Mouse (Mus musculus): ENCODE measurements around the gene Catsperd. TPM values are rescaled to one million over a fixed set of nuclear protein-coding genes. Genes with fewer than 3 reads are reported as not detected.

Catsperd gene
- polyA plus RNA-seq, 1 experiment from 2014 or later: 2.4 TPM

DNA sequence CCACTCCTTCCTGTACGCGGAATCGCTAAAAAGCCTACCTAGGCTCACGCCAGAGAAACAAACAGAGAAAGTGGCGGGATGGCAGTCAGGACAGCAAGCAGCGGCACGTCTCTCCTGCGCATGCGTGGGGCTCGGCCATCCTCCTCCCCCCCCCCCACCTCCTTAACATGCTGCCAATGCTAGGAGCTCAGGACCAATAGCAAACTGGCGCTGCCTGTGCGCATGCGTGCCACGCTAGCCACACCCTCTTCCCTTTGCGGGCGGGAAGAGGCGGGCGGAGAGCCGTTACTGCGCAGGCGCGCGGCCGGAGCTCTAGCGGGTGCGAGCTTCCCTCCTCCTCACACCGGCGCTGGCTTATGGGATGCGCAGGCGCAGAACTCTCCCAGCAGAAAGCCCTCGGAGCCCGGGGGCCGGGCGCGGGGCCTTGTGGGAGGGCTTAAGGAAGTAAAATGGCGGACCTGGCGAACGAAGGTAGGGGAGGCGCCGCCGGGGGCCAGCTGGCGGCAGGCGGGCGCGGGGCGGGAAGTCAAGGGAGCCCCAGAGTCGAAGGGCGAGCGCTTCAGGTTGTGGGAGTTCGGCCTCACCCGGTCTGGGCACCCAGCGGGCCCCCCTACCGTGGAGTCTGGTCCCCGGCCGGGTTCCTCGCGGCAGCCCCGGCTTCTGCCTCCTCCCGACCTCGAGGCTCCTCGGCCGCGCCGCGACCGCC is 45.2 kb downstream of the Catsperd start, which contains the start of gene Ranbp3:
Gene Ranbp3, plus strand, starts transcription at position 354 of the 706 bp plus-strand sequence.
- Histone ChIP-seq H3K4me3 (peak within 1 kb of the TSS; percentile 99), H3K9me3 (no peaks in the 10 kb centered on the region), H3K27ac (peak within 1 kb of the TSS; percentile 91), H3K4me2 (peak within 1 kb of the TSS; percentile 82), H3K4me1 (replicated peaks) (peaks cover 46% of the 10 kb centered on the region), H3K36me3 (peaks cover 19% of the 10 kb centered on the region), H3K27me3 (peaks cover 6% of the 10 kb centered on the region), H3K9ac (peak within 1 kb of the TSS; percentile 98)
- WGBS: under 1% methylated on average over 56 of the region's 66 CpGs
- peak; percentile 91 for ATAC-seq (ENCODE audit: low FRiP score)

DNA sequence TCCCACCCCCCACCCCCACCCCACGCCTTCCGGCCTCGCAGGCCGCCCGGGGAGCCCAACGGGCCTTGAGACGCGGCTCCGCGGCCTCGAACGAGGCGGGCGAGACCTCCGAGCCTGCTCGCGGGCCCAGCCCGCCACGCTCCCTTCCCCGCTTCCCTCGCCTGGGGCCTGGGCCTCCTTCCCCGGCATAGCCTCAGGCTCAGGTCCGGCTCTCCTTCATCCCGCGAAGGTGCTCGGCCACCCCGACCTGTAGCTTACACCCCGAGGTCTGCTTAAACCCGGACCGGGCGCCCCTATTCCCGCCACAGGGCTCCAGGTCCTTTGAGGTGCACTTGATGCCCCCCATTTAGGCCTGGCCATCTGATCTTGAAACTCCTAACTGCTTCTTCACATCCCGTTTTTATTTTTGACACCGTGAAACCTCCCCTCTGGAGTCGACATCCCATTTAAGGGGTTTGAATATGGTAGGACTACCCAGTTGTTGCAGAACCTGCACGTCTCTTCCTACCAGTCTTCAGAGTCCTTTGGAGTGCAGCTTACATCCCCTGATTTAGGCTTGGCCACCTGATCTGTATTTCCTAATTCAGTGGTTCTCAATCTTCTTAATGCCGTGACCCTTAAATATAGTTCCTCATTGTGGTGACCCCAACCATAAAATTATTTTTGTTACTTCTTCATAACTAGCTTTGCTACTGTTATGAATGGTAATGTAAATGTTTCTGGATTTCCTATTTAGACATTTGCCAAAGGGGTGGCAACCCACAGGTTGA is 45.9 kb downstream of the Catsperd start:
- no peak for ATAC-seq (ENCODE audit: low FRiP score)
- no peaks in the 10 kb centered on the region for H3K9me3 ChIP-seq
- WGBS: 2% methylated on average over 37 of the region's 37 CpGs

DNA sequence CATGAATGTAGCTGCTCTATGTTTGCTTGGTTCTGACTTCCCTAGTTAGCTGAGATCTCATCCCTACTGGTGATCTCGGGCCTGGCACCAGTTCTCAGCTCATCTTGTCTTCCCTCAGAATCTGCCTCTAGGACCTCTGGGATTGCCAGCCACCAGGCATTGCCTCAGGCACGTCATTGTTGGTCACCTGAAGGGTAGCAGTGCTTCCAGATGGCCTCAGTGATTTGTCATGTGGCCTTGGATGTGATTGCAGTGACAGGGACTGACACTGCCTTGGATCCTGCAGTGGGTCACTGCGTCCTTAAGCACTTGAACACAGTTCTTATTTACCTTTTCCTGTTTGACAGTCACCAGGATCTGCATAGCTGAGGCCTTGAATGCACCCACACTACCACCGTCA is 53.8 kb downstream of the Catsperd start:
- no peak for ATAC-seq (ENCODE audit: low FRiP score)
- Histone ChIP-seq H3K4me2 (no peak overlapping the region), H3K36me3 (peaks cover 74% of the 10 kb centered on the region), H3K27me3 (no peaks in the 10 kb centered on the region), H3K9ac (no peak overlapping the region), H3K27ac (no peak overlapping the region), H3K4me1 (replicated peaks) (peaks cover 37% of the 10 kb centered on the region), H3K4me3 (no peak overlapping the region), H3K9me3 (no peaks in the 10 kb centered on the region)
- whole genome bisulfite sequencing: 82% methylated on average over 4 of the region's 4 CpGs

More for the DNA sequence above, 45.9 kb downstream of the Catsperd start:
- Histone ChIP-seq H3K9ac (peak overlapping the region; percentile 98), H3K4me3 (peak overlapping the region; percentile 99), H3K36me3 (peaks cover 22% of the 10 kb centered on the region), H3K4me1 (replicated peaks) (peaks cover 40% of the 10 kb centered on the region), H3K27me3 (no peaks in the 10 kb centered on the region), H3K27ac (peak overlapping the region; percentile 91), H3K4me2 (peak overlapping the region; percentile 82)

DNA sequence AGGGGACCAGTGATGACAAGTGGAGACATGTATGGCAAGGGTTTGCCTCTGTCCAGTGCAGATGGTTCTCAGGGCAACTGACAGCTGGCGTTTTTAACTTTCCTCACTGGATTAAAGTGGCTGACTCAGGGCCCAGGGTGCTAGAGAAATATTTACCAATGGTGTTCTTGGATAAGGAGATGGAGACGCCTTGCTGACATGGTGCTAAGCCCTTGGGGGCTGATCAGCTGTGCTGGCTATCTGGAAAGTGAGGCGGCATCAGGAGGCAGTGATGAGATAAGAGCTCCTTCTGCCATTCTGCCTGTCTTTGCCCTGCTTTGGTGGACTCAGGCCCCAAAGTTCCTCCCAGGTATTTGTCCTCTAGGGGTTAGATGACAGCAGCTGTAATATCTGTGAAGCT is 54.9 kb downstream of the Catsperd start:
- Histone ChIP-seq H3K9ac (0 out of 2 replicates have a peak overlapping the region, but pooled peaks have one; percentile 26), H3K4me1 (replicated peaks) (peaks cover 29% of the 10 kb centered on the region), H3K4me2 (no peak overlapping the region), H3K9me3 (no peaks in the 10 kb centered on the region), H3K27me3 (no peaks in the 10 kb centered on the region), H3K36me3 (peaks cover 75% of the 10 kb centered on the region), H3K4me3 (no peak overlapping the region), H3K27ac (no peak overlapping the region)
- WGBS: 80% methylated on average over 3 of the region's 3 CpGs
- ATAC-seq (ENCODE audit: low FRiP score): no peak

DNA sequence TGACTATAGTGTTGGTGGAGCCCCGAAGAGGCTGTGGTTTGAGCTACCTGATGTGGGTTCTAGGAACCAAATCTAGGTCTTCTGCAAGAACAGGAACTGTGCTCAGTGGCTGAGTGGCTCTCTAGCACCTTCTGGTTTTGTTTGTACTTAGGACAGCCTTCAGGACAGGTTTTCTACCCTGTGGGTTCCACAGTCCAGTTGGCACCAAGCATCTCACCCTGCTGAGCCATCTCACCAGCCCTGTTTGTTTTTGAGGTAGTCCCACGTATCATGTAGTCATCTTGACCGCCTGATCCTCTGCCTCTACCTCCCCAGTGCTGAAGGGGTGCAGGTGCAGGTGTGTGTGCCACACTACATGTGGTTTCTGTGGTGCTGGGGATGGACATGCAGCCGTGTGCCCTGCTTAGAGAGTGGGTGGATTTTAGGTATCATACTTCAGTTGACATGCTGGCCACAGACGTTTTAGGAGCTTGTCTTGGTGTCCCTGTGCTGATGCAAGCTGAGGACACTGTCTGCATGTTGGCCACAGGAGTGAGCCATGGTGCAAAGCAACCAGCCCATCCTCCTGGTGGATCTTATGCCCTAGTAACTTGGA is 55.7 kb downstream of the Catsperd start:
- no peak overlapping the region for H3K4me3 ChIP-seq
- H3K4me1 ChIP-seq (replicated peaks): peaks cover 29% of the 10 kb centered on the region
- H3K27me3 ChIP-seq: no peaks in the 10 kb centered on the region
- H3K36me3 ChIP-seq: peaks cover 78% of the 10 kb centered on the region
- peak overlapping the region; percentile 29; the same call in 1 of the 2 replicates for H3K9ac ChIP-seq
- WGBS: 89% methylated on average over 5 of the region's 5 CpGs
- H3K4me2 ChIP-seq: no peak overlapping the region
- H3K27ac ChIP-seq: no peak overlapping the region
- no peak for ATAC-seq (ENCODE audit: low FRiP score)
- H3K9me3 ChIP-seq: no peaks in the 10 kb centered on the region

DNA sequence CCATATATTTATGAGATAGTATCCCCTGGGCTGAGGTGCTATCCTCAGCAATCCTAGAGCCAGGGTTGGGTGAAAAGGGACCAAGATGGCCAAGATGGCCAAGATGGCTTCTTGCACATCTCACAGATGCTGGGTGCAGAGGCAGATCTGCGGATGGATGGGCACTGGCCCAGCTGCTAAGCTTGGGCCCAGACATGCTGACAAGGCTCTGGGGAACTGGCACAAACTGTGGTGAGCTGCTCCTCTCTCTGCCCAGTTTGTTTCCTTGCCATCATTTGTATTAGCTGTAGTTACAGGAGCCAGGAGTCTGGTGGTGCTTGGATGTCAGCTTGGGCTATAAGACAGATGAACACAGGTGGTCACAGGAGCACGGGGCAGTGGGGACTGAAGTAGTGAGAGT is 56.7 kb downstream of the Catsperd start:
- ATAC-seq (ENCODE audit: low FRiP score): no peak
- Histone ChIP-seq H3K4me1 (replicated peaks) (peaks cover 29% of the 10 kb centered on the region), H3K4me2 (no peak overlapping the region), H3K27ac (no peak overlapping the region), H3K36me3 (peaks cover 77% of the 10 kb centered on the region), H3K27me3 (no peaks in the 10 kb centered on the region), H3K4me3 (no peak overlapping the region), H3K9ac (no peak overlapping the region), H3K9me3 (no peaks in the 10 kb centered on the region)
- 84% methylated on average over 2 of the region's 2 CpGs for WGBS

DNA sequence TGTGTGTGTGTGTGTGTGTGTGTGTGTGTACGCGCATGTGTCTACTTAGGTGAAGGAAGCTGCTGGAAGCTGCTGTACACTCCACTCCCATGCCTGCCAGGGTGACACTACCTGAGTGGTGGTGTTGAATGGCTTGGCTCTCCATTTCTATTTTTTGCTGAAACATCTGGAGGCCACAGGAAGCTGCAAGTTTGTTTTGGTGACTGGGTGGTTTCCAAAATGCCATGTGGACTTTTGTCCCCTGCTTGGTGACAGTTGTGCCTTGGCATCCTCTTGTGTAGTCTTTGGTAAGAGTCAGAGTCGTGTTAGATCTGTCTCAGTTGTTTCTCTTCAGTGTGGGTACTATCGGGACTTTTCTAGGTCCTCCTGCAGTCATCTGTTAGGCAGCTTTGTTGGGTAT is 58.9 kb downstream of the Catsperd start:
- 90% methylated on average over 4 of the region's 4 CpGs for WGBS
- ATAC-seq (ENCODE audit: low FRiP score): no peak

DNA sequence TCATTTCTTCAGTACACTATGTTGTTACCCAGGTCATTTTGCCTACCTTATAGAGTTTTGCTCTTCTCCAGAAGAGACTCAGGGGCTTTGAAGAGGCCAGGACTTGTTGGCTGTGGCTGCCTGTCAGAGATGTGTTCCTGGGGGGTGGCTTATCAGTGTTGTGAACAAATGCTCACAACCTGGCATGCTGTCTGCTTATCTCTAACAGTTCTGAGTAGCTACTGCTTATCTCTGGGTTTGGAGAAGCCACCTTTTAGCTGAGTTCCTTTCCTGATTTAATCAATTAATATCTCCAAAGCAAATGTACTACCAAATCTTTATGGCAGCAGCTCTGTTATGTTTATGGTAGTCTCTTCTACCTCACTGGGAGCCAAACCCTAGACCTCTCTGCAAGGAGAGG is 60.1 kb downstream of the Catsperd start:
- H3K36me3 ChIP-seq: peaks cover 78% of the 10 kb centered on the region
- no peak for ATAC-seq (ENCODE audit: low FRiP score)
- no peak overlapping the region for H3K4me2 ChIP-seq

More for the DNA sequence above, 58.9 kb downstream of the Catsperd start:
- peaks cover 79% of the 10 kb centered on the region for H3K36me3 ChIP-seq
- no peak overlapping the region for H3K9ac ChIP-seq
- H3K4me2 ChIP-seq: no peak overlapping the region
- peaks cover 37% of the 10 kb centered on the region for H3K4me1 ChIP-seq (replicated peaks)
- H3K27me3 ChIP-seq: no peaks in the 10 kb centered on the region
- no peaks in the 10 kb centered on the region for H3K9me3 ChIP-seq
- no peak overlapping the region for H3K27ac ChIP-seq
- no peak overlapping the region for H3K4me3 ChIP-seq

DNA sequence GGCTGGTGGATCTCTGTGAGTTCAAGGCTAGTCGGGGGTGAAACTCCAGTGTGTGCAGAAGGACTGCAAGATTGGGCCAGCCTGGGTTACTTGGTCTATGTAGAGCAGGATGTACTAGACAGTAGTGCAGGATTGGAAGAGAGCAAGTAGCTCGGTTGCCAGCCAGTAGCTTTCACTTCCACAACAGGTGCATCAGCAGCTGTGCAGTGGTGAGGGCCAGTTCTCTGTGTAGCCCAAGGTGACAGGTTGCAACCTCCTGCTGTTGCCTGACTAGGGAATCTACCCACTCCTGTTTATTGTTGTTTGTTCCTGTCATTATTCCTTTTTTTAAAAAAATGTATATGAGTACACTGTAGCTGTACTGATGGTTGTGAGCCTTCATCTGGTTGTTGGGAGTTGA is 60.7 kb downstream of the Catsperd start:
- H3K4me3 ChIP-seq: no peak overlapping the region
- peaks cover 34% of the 10 kb centered on the region for H3K4me1 ChIP-seq (replicated peaks)
- 94% methylated on average over 2 of the region's 2 CpGs for WGBS
- H3K27ac ChIP-seq: no peak overlapping the region
- no peaks in the 10 kb centered on the region for H3K27me3 ChIP-seq
- H3K36me3 ChIP-seq: peaks cover 79% of the 10 kb centered on the region
- ATAC-seq (ENCODE audit: low FRiP score): no peak
- H3K9ac ChIP-seq: no peak overlapping the region
- no peaks in the 10 kb centered on the region for H3K9me3 ChIP-seq
- H3K4me2 ChIP-seq: no peak overlapping the region

More for the DNA sequence above, 60.1 kb downstream of the Catsperd start:
- no peak overlapping the region for H3K9ac ChIP-seq
- no peak overlapping the region for H3K4me3 ChIP-seq
- peaks cover 33% of the 10 kb centered on the region for H3K4me1 ChIP-seq (replicated peaks)
- H3K27ac ChIP-seq: no peak overlapping the region
- H3K9me3 ChIP-seq: no peaks in the 10 kb centered on the region
- H3K27me3 ChIP-seq: no peaks in the 10 kb centered on the region

DNA sequence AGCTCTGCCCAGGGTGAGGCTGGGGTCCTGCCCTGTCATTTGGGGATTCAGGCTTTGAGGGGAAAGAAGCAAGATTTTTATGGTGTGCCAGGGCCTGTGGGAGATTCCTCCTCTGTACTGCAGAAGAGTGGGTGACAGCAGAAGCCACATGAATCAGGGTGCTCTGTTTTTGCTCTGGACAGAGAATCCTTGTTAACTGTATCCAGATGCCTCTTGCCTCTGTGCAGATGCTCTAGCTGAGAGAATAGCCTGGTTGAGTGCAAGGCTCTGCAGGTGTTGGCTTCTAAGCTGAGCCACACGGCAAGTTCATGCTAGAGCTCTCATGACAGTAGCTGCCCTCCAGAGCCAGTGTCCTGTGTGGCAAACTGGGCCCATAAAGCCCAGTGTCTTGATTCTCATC is 65.5 kb downstream of the Catsperd start:
- H3K27ac ChIP-seq: peak overlapping the region; percentile 21; the same call in 1 of the 2 replicates
- H3K9ac ChIP-seq: peak overlapping the region; percentile 31
- ATAC-seq (ENCODE audit: low FRiP score): peak; percentile 2; the same call in 1 of the 2 replicates
- WGBS: 74% methylated on average over 1 of the region's 1 CpGs
- H3K27me3 ChIP-seq: no peaks in the 10 kb centered on the region
- no peaks in the 10 kb centered on the region for H3K9me3 ChIP-seq
- H3K4me2 ChIP-seq: no peak overlapping the region
- peaks cover 33% of the 10 kb centered on the region for H3K4me1 ChIP-seq (replicated peaks)
- H3K36me3 ChIP-seq: peaks cover 84% of the 10 kb centered on the region
- H3K4me3 ChIP-seq: no peak overlapping the region

DNA sequence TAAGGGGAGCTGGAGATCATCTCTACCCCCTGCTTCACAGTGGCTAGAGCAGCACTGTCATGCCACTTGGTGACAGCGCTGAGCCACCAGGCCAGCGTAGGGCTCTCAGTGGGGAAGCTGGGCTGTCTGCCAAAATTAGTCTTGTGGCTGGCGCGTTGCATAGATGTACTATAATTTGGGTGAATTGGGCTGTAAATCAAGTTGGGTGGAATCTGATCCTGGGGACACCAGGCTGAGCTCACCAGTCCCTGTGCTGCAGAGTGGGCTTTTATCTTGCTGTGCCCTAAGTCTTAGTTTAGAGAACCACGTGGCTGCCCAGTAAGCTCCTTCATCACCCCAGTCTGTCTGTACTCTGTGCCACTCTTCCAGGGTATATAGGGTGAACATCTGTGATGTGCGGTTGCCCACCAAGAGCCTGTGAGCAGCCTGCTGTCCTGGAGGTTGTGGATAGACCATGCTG is 65.9 kb downstream of the Catsperd start:
- no peak overlapping the region; the same call in 1 of the 2 replicates for H3K9ac ChIP-seq

DNA sequence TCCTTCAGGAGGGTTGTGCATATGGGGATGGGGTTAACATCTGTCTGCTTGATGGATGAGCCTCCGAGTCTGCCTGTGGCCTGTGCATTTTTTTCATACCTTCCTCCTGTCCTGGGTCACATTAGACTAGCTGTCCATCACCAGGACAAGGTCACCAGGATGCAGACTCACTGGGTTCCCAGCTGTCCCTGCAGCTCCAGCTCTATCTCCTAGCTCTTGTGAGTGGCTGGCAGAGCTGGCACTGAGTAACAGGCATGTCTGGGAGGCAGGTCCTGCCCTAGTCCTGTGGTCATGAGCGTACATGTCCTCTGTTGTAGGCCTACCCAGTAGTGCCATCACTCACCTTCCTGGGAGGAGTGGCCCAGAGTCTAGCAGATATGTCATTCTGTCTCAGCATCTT is 72.5 kb downstream of the Catsperd start:
- ATAC-seq (ENCODE audit: low FRiP score): no peak

More for the DNA sequence above, 65.9 kb downstream of the Catsperd start:
- H3K9me3 ChIP-seq: no peaks in the 10 kb centered on the region
- H3K36me3 ChIP-seq: peaks cover 84% of the 10 kb centered on the region
- 50% methylated on average over 6 of the region's 6 CpGs for WGBS
- peak overlapping the region; percentile 46; the same call in 1 of the 2 replicates for H3K27ac ChIP-seq
- H3K4me3 ChIP-seq: no peak overlapping the region
- H3K4me2 ChIP-seq: no peak overlapping the region
- peak; percentile 43 for ATAC-seq (ENCODE audit: low FRiP score)
- H3K4me1 ChIP-seq (replicated peaks): peaks cover 33% of the 10 kb centered on the region
- H3K27me3 ChIP-seq: no peaks in the 10 kb centered on the region

More for the DNA sequence above, 72.5 kb downstream of the Catsperd start:
- Histone ChIP-seq H3K9me3 (no peaks in the 10 kb centered on the region), H3K4me2 (no peak overlapping the region), H3K27me3 (no peaks in the 10 kb centered on the region), H3K36me3 (peaks cover 97% of the 10 kb centered on the region), H3K27ac (no peak overlapping the region), H3K4me1 (replicated peaks) (no peaks in the 10 kb centered on the region), H3K9ac (0 out of 2 replicates have a peak overlapping the region, but pooled peaks have one; percentile 4), H3K4me3 (no peak overlapping the region)
- 87% methylated on average over 2 of the region's 2 CpGs for WGBS

Measured in hindbrain, embryonic 13.5 days (tissue).